Mouse (Mus musculus) MEL (cell line): ENCODE data around the gene Clrn2. TPM values are rescaled to one million over a fixed set of nuclear protein-coding genes. Genes with fewer than 3 reads are reported as not detected.

Source experiments
- DNase-seq: peaks from one replicate; pipeline ENCODE4 v3.0.0; 2011; ENCODE audit warnings: low read depth, low spot score
- H3K27ac ChIP-seq: 2 replicates; pipeline ENCODE4 v1.5.1; 2012; ENCODE audit warnings: low read depth, mild to moderate bottlenecking, control low read depth, low read length, moderate library complexity; ENCODE audit not compliant: control insufficient read depth
- H3K27me3 ChIP-seq, 2 experiments: fragments of 150-350 bp in 1 of 2; sonication (generic) in 1 of 2; 2 replicates each; pipeline ENCODE4 v1.6.1; 2012; ENCODE audit warnings: low read length in 2 of 2, mild to moderate bottlenecking in 2 of 2, improper control_type of control experiment in 1 of 2, moderate library complexity in 1 of 2; ENCODE audit not compliant: insufficient read depth in 2 of 2, control insufficient read depth in 1 of 2
- H3K36me3 ChIP-seq, 2 experiments: 2 replicates each; pipeline ENCODE4 v1.6.1; 2012 to 2014; ENCODE audit warnings: low read length in 2 of 2, improper control_type of control experiment in 1 of 2, inconsistent platforms in 1 of 2, mild to moderate bottlenecking in 1 of 2; ENCODE audit not compliant: insufficient read depth in 2 of 2, control insufficient read depth in 1 of 2
- H3K4me1 ChIP-seq, 2 experiments: fragments of 150-350 bp in 1 of 2; sonication (generic) in 1 of 2; 2 replicates each; pipeline ENCODE4 v1.6.1; 2012; ENCODE audit warnings: low read length in 2 of 2, improper control_type of control experiment in 1 of 2, mild to moderate bottlenecking in 1 of 2; ENCODE audit not compliant: insufficient read depth in 2 of 2, control insufficient read depth in 1 of 2
- H3K4me3 ChIP-seq, 2 experiments: fragments of 150-350 bp in 1 of 2; sonication (generic) in 1 of 2; 2 replicates each; pipeline ENCODE4 v1.5.1; 2012; ENCODE audit warnings: low read depth in 2 of 2, low read length in 2 of 2, mild to moderate bottlenecking in 2 of 2, moderate library complexity in 2 of 2, control low read depth in 1 of 2, improper control_type of control experiment in 1 of 2; ENCODE audit not compliant: control insufficient read depth in 1 of 2, insufficient read depth in 1 of 2
- H3K79me2 ChIP-seq: 2 replicates; pipeline ENCODE4 v1.6.1; 2012; ENCODE audit warnings: mild to moderate bottlenecking, low read length, moderate library complexity; ENCODE audit not compliant: control insufficient read depth, poor library complexity, insufficient read depth
- H3K9ac ChIP-seq: 2 replicates; pipeline ENCODE4 v1.6.1; 2012; ENCODE audit warnings: low read depth, mild to moderate bottlenecking, control low read depth, low read length, moderate library complexity; ENCODE audit not compliant: control insufficient read depth, poor library complexity, severe bottlenecking
- H3K9me3 ChIP-seq: fragments of 150-350 bp; sonication (generic); replicated peaks from 2 replicates; pipeline ENCODE4 v1.6.1; 2012; ENCODE audit warnings: mild to moderate bottlenecking, low read length, improper control_type of control experiment, moderate library complexity; ENCODE audit not compliant: insufficient read depth
- CHD2 ChIP-seq: IDR thresholded peaks from 2 replicates; pipeline ENCODE4 v1.6.1; 2011; ENCODE audit warnings: low read length, improper control_type of control experiment
- CTCF ChIP-seq, 3 experiments: IDR thresholded peaks in 2 of 3; conservative IDR thresholded peaks in 1 of 3; 2 replicates each; pipeline ENCODE4 v1.5.1; 2011 to 2012; ENCODE audit warnings: low read length in 3 of 3, low read depth in 2 of 3, mild to moderate bottlenecking in 2 of 3, improper control_type of control experiment in 1 of 3, inconsistent platforms in 1 of 3, mixed read lengths in 1 of 3, moderate library complexity in 1 of 3; ENCODE audit not compliant: control insufficient read depth in 1 of 3, insufficient read depth in 1 of 3, poor library complexity in 1 of 3, severe bottlenecking in 1 of 3
- E2F4 ChIP-seq: IDR thresholded peaks from 2 replicates; pipeline ENCODE4 v1.6.1; 2011; ENCODE audit warnings: low read depth, low read length, improper control_type of control experiment, borderline replicate concordance
- GABPA ChIP-seq: IDR thresholded peaks from 2 replicates; pipeline ENCODE4 v1.6.1; 2012; ENCODE audit warnings: low read depth, mild to moderate bottlenecking, inconsistent platforms, low read length, improper control_type of control experiment, moderate library complexity
- JUND ChIP-seq: IDR thresholded peaks from 2 replicates; pipeline ENCODE4 v1.6.1; 2011; ENCODE audit warnings: low read depth, mild to moderate bottlenecking, improper control_type of control experiment, low read length
- MAFK ChIP-seq: IDR thresholded peaks from 2 replicates; pipeline ENCODE4 v1.6.1; 2011; ENCODE audit warnings: low read depth, mild to moderate bottlenecking, low read length, improper control_type of control experiment, borderline replicate concordance
- MXI1 ChIP-seq: IDR thresholded peaks from 2 replicates; pipeline ENCODE4 v1.6.1; 2011; ENCODE audit warnings: mild to moderate bottlenecking, low read depth, low read length, improper control_type of control experiment
- MYB ChIP-seq: IDR thresholded peaks from 2 replicates; pipeline ENCODE4 v1.6.1; 2011; ENCODE audit warnings: mild to moderate bottlenecking, low read depth, low read length, improper control_type of control experiment
- MYC ChIP-seq: IDR thresholded peaks from 2 replicates; pipeline ENCODE4 v1.6.1; 2011; ENCODE audit warnings: low read depth, mild to moderate bottlenecking, low read length, improper control_type of control experiment, moderate library complexity
- NRF1 ChIP-seq: IDR thresholded peaks from 2 replicates; pipeline ENCODE4 v1.6.1; 2014; ENCODE audit warnings: low read depth, mild to moderate bottlenecking, inconsistent platforms, low read length, improper control_type of control experiment, moderate library complexity; ENCODE audit not compliant: poor library complexity, insufficient read depth, severe bottlenecking
- POLR2AphosphoS5 ChIP-seq: IDR thresholded peaks from 2 replicates; pipeline ENCODE4 v1.6.1; 2012; ENCODE audit warnings: low read depth, borderline replicate concordance, mild to moderate bottlenecking, inconsistent platforms, low read length, moderate library complexity, mixed read lengths
- RAD21 ChIP-seq: IDR thresholded peaks from 2 replicates; pipeline ENCODE4 v1.6.1; 2011; ENCODE audit warnings: mild to moderate bottlenecking, low read depth, low read length, improper control_type of control experiment
- SIN3A ChIP-seq: IDR thresholded peaks from 2 replicates; pipeline ENCODE4 v1.6.1; 2012; ENCODE audit warnings: low read length, improper control_type of control experiment, inconsistent platforms
- TAL1 ChIP-seq: IDR thresholded peaks from 2 replicates; pipeline ENCODE4 v1.6.1; 2012; ENCODE audit warnings: mild to moderate bottlenecking, inconsistent platforms, low read length, moderate library complexity, mixed read lengths
- UBTF ChIP-seq: IDR thresholded peaks from 2 replicates; pipeline ENCODE4 v1.6.1; 2012; ENCODE audit warnings: low read depth, mild to moderate bottlenecking, inconsistent platforms, low read length, improper control_type of control experiment, moderate library complexity, borderline replicate concordance; ENCODE audit not compliant: insufficient read depth
- USF1 ChIP-seq: IDR thresholded peaks from 2 replicates; pipeline ENCODE4 v1.6.1; 2014; ENCODE audit warnings: low read depth, mild to moderate bottlenecking, inconsistent platforms, low read length, improper control_type of control experiment, moderate library complexity
- USF2 ChIP-seq, 2 experiments: IDR thresholded peaks; 2 replicates each; pipeline ENCODE4 v1.6.1; 2011 to 2012; ENCODE audit warnings: improper control_type of control experiment in 2 of 2, low read length in 2 of 2, borderline replicate concordance in 1 of 2, inconsistent platforms in 1 of 2, low read depth in 1 of 2, mild to moderate bottlenecking in 1 of 2; ENCODE audit not compliant: insufficient read depth in 1 of 2
- polyA plus RNA-seq, 2 experiments: library from polyadenylated mRNA; stranded (reverse) in 1 of 2; unstranded in 1 of 2; fragments of >175 nt in 1 of 2; fragments of >200 nt in 1 of 2; gene quantifications; 2 replicates each; pipeline versions ENCODE4 v1.2.1 to v1.2.4; 2012; ENCODE audit warnings: low replicate concordance in 2 of 2, low read depth in 1 of 2; ENCODE audit not compliant: insufficient read length in 2 of 2, insufficient read depth in 1 of 2, missing spikeins in 1 of 2
- total RNA-seq: library from RNA; depleted of rRNA; stranded (reverse); fragments of 300-350 nt; gene quantifications from 2 replicates; pipeline ENCODE4 v1.2.3, GENCODE M21; 2012

Clrn2 gene
- total and polyA plus RNA-seq, 3 experiments, result not detected

DNA sequence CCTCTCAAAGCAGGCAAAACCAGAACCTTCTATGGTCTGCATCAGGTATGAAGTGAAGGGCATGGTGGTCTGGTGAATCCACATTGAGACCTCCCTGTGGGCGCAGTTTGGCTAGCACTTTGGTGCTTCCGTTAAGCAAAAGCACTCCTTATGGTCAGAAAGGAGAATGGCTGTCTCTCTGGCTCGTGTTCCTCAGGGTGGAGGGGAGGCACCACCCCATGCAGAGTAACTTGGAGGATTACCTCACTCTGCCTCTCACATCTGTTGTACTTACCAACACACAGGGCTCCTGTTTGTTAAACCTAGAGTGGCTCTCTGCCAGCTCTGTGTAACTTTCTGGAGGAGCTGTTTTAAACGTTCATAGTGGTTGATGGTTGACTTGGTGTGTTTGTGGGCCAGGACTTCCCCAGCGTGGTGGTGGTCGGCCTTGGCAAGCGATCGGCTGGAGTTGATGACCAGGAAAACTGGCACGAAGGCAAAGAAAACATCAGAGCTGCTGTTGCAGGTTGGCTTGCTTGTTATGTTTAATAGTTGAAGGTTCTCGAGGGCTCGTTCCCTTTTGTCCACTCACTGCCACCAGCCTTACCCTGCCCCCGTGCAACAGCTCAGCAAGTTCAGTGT, 43.5 kb downstream of the Clrn2 start:
- Histone ChIP-seq H3K27ac (no peak overlapping the region), H3K36me3 (peaks cover 11 to 27% of the 10 kb centered on the region in 2 experiments), H3K9me3 (no peaks in the 10 kb centered on the region), H3K27me3 (no peaks in the 10 kb centered on the region), H3K79me2 (peaks cover 26% of the 10 kb centered on the region), H3K4me3 (no peak overlapping the region), H3K9ac (no peak overlapping the region), H3K4me1 (peaks cover 7 to 17% of the 10 kb centered on the region in 2 experiments)
- no peak for TF ChIP-seq MXI1
- TF ChIP-seq RAD21, result no peak
- no peak for TF ChIP-seq CHD2
- TF ChIP-seq JUND, result no peak
- TF ChIP-seq MYC, result no peak
- TF ChIP-seq SIN3A, result no peak
- TF ChIP-seq UBTF, result no peak
- TF ChIP-seq TAL1, result no peak
- no peak for TF ChIP-seq NRF1
- no peak for TF ChIP-seq POLR2AphosphoS5
- no peak for TF ChIP-seq USF1
- TF ChIP-seq USF2 (IDR thresholded peaks at IDR 0.05; ENCODE audit: borderline replicate concordance in 1 of 2, insufficient read depth in 1 of 2, low read depth in 1 of 2, low read length in 2 of 2), result no peak
- TF ChIP-seq E2F4, result no peak
- no peak for TF ChIP-seq MYB
- DNase-seq, result no peak

DNA sequence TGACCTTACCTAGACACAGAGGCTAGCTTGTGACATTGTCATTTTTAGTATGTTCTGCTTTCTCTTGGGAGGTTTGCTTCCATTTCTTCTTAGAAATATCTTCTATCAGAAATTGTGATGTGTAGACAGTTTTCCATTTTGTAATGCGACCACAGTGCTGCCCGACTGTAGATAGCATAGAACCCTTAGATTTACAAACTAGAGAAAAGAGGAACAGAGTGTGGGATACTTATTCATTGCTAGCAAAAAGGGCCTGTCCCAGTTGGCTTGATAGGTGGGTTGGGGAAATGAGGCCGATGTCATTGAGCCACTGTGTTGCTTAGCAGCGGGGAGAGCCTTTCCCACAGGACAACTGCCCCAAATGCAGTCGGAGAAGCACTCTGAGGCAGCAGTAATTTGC, 44.0 kb downstream of the Clrn2 start:
- H3K4me3 ChIP-seq, result no peak overlapping the region
- peaks cover 26% of the 10 kb centered on the region for H3K79me2 ChIP-seq
- peak; percentile 48 for DNase-seq
- H3K36me3 ChIP-seq, result peaks cover 12 to 22% of the 10 kb centered on the region in 2 experiments
- H3K27ac ChIP-seq, result no peak overlapping the region
- no peaks in the 10 kb centered on the region for H3K9me3 ChIP-seq
- H3K27me3 ChIP-seq, result no peaks in the 10 kb centered on the region
- no peak overlapping the region for H3K9ac ChIP-seq
- TF ChIP-seq CTCF (IDR thresholded peaks at IDR 0.05 in 2 of 3, conservative IDR thresholded peaks at IDR 0.05 in 1 of 3; ENCODE audit: control insufficient read depth in 1 of 3, insufficient read depth in 1 of 3, low read depth in 2 of 3, low read length in 3 of 3, poor library complexity in 1 of 3, severe bottlenecking in 1 of 3) (no peak), SIN3A (no peak), USF1 (no peak), MAFK (no peak), MYB (no peak), MYC (no peak), UBTF (no peak), GABPA (no peak)
- H3K4me1 ChIP-seq, result peaks cover 7 to 12% of the 10 kb centered on the region in 2 experiments
